Mouse (Mus musculus) midbrain, embryonic 10.5 days (tissue): ENCODE data around the gene Timm13. TPM values are rescaled to one million over a fixed set of nuclear protein-coding genes. Genes with fewer than 3 reads are reported as not detected.

Experiments
- polyA plus RNA-seq: library from polyadenylated mRNA; unstranded; fragments of >200 nt; fragmentation: Nextera tagmentation; extraction: Ambion mirVana; gene quantifications from 2 replicates; pipeline ENCODE4 v1.2.1, GENCODE M21; 2016

The Timm13 gene
- polyA plus RNA-seq, 1 experiment from 2014 or later, result 382 TPM

Other genes with a start within 250 kb of the Timm13 start
- 70.3 and 75.2 TPM in 2 replicates for gene Btbd2, start 243.9 kb downstream of the Timm13 start, polyA plus RNA-seq
- 82.7 and 84.7 TPM in 2 replicates for gene Mknk2, start 222.9 kb downstream of the Timm13 start, polyA plus RNA-seq
- 69.9 and 73.9 TPM in 2 replicates for gene Mob3a, start 199.0 kb downstream of the Timm13 start, polyA plus RNA-seq
- 8.9 and 15.7 TPM in 2 replicates for gene Izumo4, start 198.8 kb downstream of the Timm13 start, polyA plus RNA-seq
- 57.1 and 62.5 TPM in 2 replicates for gene Ap3d1, start 158.7 kb downstream of the Timm13 start, polyA plus RNA-seq
- gene Dot1l, start 145.8 kb downstream of the Timm13 start, polyA plus RNA-seq, result 19.1 and 19.8 TPM in 2 replicates
- 108 and 112 TPM in 2 replicates for gene Sf3a2, start 102.8 kb downstream of the Timm13 start, polyA plus RNA-seq
- gene Plekhj1, start 102.3 kb downstream of the Timm13 start, polyA plus RNA-seq, result 184 and 191 TPM in 2 replicates
- 0.07 TPM in 1 of 2 replicates, not detected in the other for gene Amh, start 95.7 kb downstream of the Timm13 start, polyA plus RNA-seq
- 0.44 and 0.71 TPM in 2 replicates for gene Jsrp1, start 87.5 kb downstream of the Timm13 start, polyA plus RNA-seq
- gene Oaz1, start 74.3 kb downstream of the Timm13 start, polyA plus RNA-seq, result 2,246 and 2,347 TPM in 2 replicates
- gene Lingo3, start 56.9 kb downstream of the Timm13 start, polyA plus RNA-seq, result 1.1 and 1.4 TPM in 2 replicates
- gene Lsm7, start 45.8 kb downstream of the Timm13 start, polyA plus RNA-seq, result 322 and 326 TPM in 2 replicates
- 42.8 and 45.6 TPM in 2 replicates for gene Sppl2b, start 45.7 kb downstream of the Timm13 start, polyA plus RNA-seq
- 0.02 and 0.09 TPM in 2 replicates for gene Tmprss9, start 29.1 kb downstream of the Timm13 start, polyA plus RNA-seq
- gene Lmnb2, start 17.3 kb upstream of the Timm13 start, polyA plus RNA-seq, result 77.9 and 84.7 TPM in 2 replicates
- gene Gadd45b, start 29.1 kb upstream of the Timm13 start, polyA plus RNA-seq, result 6.1 and 9.2 TPM in 2 replicates
- 6.0 and 8.4 TPM in 2 replicates for gene Gng7, start 114.0 kb upstream of the Timm13 start, polyA plus RNA-seq
- gene Diras1, start 124.7 kb upstream of the Timm13 start, polyA plus RNA-seq, result 3.0 and 6.4 TPM in 2 replicates
- 17.4 and 26.6 TPM in 2 replicates for gene Slc39a3, start 136.5 kb upstream of the Timm13 start, polyA plus RNA-seq
- gene Sgta, start 159.2 kb upstream of the Timm13 start, polyA plus RNA-seq, result 289 and 314 TPM in 2 replicates
- 87.1 and 107 TPM in 2 replicates for gene Thop1, start 169.1 kb upstream of the Timm13 start, polyA plus RNA-seq
- gene Creb3l3, start 197.9 kb upstream of the Timm13 start, polyA plus RNA-seq, result 0.35 and 0.60 TPM in 2 replicates
- gene Map2k2, start 204.9 kb upstream of the Timm13 start, polyA plus RNA-seq, result 215 TPM in 2 replicates
- 7.8 and 9.8 TPM in 2 replicates for gene Zbtb7a, start 234.3 kb upstream of the Timm13 start, polyA plus RNA-seq